Mouse (Mus musculus) embryonic facial prominence, embryonic 13.5 days (tissue): ENCODE measurements around the gene Slx1b. TPM values are rescaled to one million over a fixed set of nuclear protein-coding genes. Genes with fewer than 3 reads are reported as not detected.
A peak's percentile ranks its signal among the peaks of the same experiment; 100 is the strongest.
"Not testable (repeated sequence)": the region's sequence is repeated elsewhere in the genome, so short reads cannot be mapped to it uniquely, and the experiment has no call there.

Source experiments
- ATAC-seq: fragments of 200-750 bp; cut with Nextera tagmentation; 2 replicates; pipeline ENCODE4 v1.8.0; 2017; ENCODE audit warnings: low read depth; ENCODE audit not compliant: insufficient number of reproducible peaks, insufficient read depth, low FRiP score, low TSS enrichment
- H3K27ac ChIP-seq: fragments of 300-500 bp; sonication (generic); 2 replicates; pipeline ENCODE4 v1.5.1; 2015; ENCODE audit warnings: moderate library complexity, mild to moderate bottlenecking, inconsistent platforms
- H3K27me3 ChIP-seq: fragments of 300-500 bp; sonication (generic); 2 replicates; pipeline ENCODE4 v1.6.1; 2015; ENCODE audit warnings: mild to moderate bottlenecking, inconsistent platforms
- H3K36me3 ChIP-seq: fragments of 300-500 bp; sonication (generic); 2 replicates; pipeline ENCODE4 v1.6.1; 2015; ENCODE audit warnings: mild to moderate bottlenecking, inconsistent platforms
- H3K4me1 ChIP-seq: fragments of 300-500 bp; sonication (generic); 2 replicates; pipeline ENCODE4 v1.6.1; 2015; ENCODE audit warnings: inconsistent platforms
- H3K4me2 ChIP-seq: fragments of 300-500 bp; sonication (generic); 2 replicates; pipeline ENCODE4 v1.6.1; 2015; ENCODE audit warnings: moderate library complexity, mild to moderate bottlenecking, inconsistent platforms
- H3K4me3 ChIP-seq: fragments of 300-500 bp; sonication (generic); 2 replicates; pipeline ENCODE4 v1.5.1; 2015; ENCODE audit warnings: mild to moderate bottlenecking, inconsistent platforms
- H3K9ac ChIP-seq: fragments of 300-500 bp; sonication (generic); 2 replicates; pipeline ENCODE4 v1.6.1; 2015; ENCODE audit warnings: mild to moderate bottlenecking, inconsistent platforms
- H3K9me3 ChIP-seq: fragments of 300-500 bp; sonication (generic); 2 replicates; pipeline ENCODE4 v1.6.1; 2016; ENCODE audit warnings: inconsistent platforms
- WGBS: fragments of 180-500 bp; shearing (Covaris S2); methylation state at CpG from one replicate; pipeline ENCODE4 v1.1.7; 2015; ENCODE audit warnings: mixed read lengths; 5-methylcytosine and 5-hydroxymethylcytosine counted together
- polyA plus RNA-seq: library from polyadenylated mRNA; unstranded; fragments of >200 nt; fragmentation: Nextera tagmentation; extraction: Ambion mirVana; gene quantifications from 2 replicates; pipeline ENCODE4 v1.2.1, GENCODE M21; 2015

Gene Slx1b
- polyA plus RNA-seq, 1 experiment from 2014 or later: 15.0 TPM

GRCm38 (mm10) chr7:126648486-126648885 lies 47.1 kb downstream of the Slx1b start:
- Histone ChIP-seq H3K36me3 (no peaks in the 10 kb centered on the region), H3K4me2 (peak overlapping the region; percentile 79), H3K4me3 (peak overlapping the region; percentile 61), H3K4me1 (peaks cover 7% of the 10 kb centered on the region), H3K27ac (no peak overlapping the region), H3K9ac (no peak overlapping the region), H3K27me3 (no peaks in the 10 kb centered on the region), H3K9me3 (no peaks in the 10 kb centered on the region)
- ATAC-seq: no peak
- 84% methylated on average over 4 of the region's 4 CpGs for WGBS

- 44% methylated on average over 5 of the region's 5 CpGs for WGBS
- no peaks in the 10 kb centered on the region for H3K9me3 ChIP-seq
- H3K27me3 ChIP-seq: no peaks in the 10 kb centered on the region
- no peak overlapping the region for H3K9ac ChIP-seq
- peaks cover 7% of the 10 kb centered on the region for H3K4me1 ChIP-seq
- H3K36me3 ChIP-seq: no peaks in the 10 kb centered on the region
- H3K4me3 ChIP-seq: no peak overlapping the region
- ATAC-seq: no peak
- H3K27ac ChIP-seq: no peak overlapping the region
- no peak overlapping the region for H3K4me2 ChIP-seq
Observed at GRCm38 (mm10) chr7:126645708-126646107, 49.9 kb downstream of the Slx1b start.

GRCm38 (mm10) chr7:126644914-126645313 lies 50.7 kb downstream of the Slx1b start:
- no peaks in the 10 kb centered on the region for H3K9me3 ChIP-seq
- peaks cover 2% of the 10 kb centered on the region for H3K4me1 ChIP-seq
- no peak overlapping the region for H3K4me2 ChIP-seq
- H3K27me3 ChIP-seq: no peaks in the 10 kb centered on the region
- H3K36me3 ChIP-seq: no peaks in the 10 kb centered on the region
- no peak overlapping the region for H3K27ac ChIP-seq
- no peak overlapping the region for H3K4me3 ChIP-seq
- ATAC-seq: no peak
- H3K9ac ChIP-seq: no peak overlapping the region

GRCm38 (mm10) chr7:126644345-126644744 lies 51.2 kb downstream of the Slx1b start:
- no peak overlapping the region for H3K4me3 ChIP-seq
- H3K27me3 ChIP-seq: no peaks in the 10 kb centered on the region
- H3K4me1 ChIP-seq: no peaks in the 10 kb centered on the region; the same call in 1 of the 2 replicates
- no peak overlapping the region for H3K27ac ChIP-seq
- 63% methylated on average over 3 of the region's 3 CpGs for whole genome bisulfite sequencing
- ATAC-seq: no peak
- H3K4me2 ChIP-seq: no peak overlapping the region
- no peak overlapping the region for H3K9ac ChIP-seq
- H3K9me3 ChIP-seq: no peaks in the 10 kb centered on the region
- no peaks in the 10 kb centered on the region for H3K36me3 ChIP-seq

- not testable (repeated sequence) for H3K4me2 ChIP-seq, H3K27ac ChIP-seq, H3K9me3 ChIP-seq, H3K36me3 ChIP-seq, H3K27me3 ChIP-seq, H3K4me3 ChIP-seq, H3K9ac ChIP-seq, H3K4me1 ChIP-seq, ATAC-seq
- WGBS: 69% methylated on average over 3 of the region's 3 CpGs
Observed at GRCm38 (mm10) chr7:126643244-126643617, 52.4 kb downstream of the Slx1b start.

- no peak overlapping the region for H3K4me2 ChIP-seq
- no peak for ATAC-seq
- H3K27ac ChIP-seq: no peak overlapping the region
- no peaks in the 10 kb centered on the region for H3K9me3 ChIP-seq
- H3K27me3 ChIP-seq: no peaks in the 10 kb centered on the region
- WGBS: 69% methylated on average over 5 of the region's 5 CpGs
- H3K9ac ChIP-seq: no peak overlapping the region
- H3K36me3 ChIP-seq: no peaks in the 10 kb centered on the region
- H3K4me3 ChIP-seq: no peak overlapping the region
- H3K4me1 ChIP-seq: no peaks in the 10 kb centered on the region
Observed at GRCm38 (mm10) chr7:126642545-126643243, 52.9 kb downstream of the Slx1b start.

Other genes starting within 250 kb of the Slx1b start
- 7.9 and 11.5 TPM in 2 replicates for gene Atp2a1, start 232.7 kb downstream of the Slx1b start, polyA plus RNA-seq
- gene Sh2b1, start 220.4 kb downstream of the Slx1b start, polyA plus RNA-seq: 53.4 and 57.8 TPM in 2 replicates
- 129 and 131 TPM in 2 replicates for gene Tufm, start 208.4 kb downstream of the Slx1b start, polyA plus RNA-seq
- 54.0 and 56.8 TPM in 2 replicates for gene Atxn2l, start 192.3 kb downstream of the Slx1b start, polyA plus RNA-seq
- gene Eif3c, start 129.4 kb downstream of the Slx1b start, polyA plus RNA-seq: 199 and 205 TPM in 2 replicates
- gene Apobr, start 110.8 kb downstream of the Slx1b start, polyA plus RNA-seq: 0.59 and 0.65 TPM in 2 replicates
- 34.0 and 37.9 TPM in 2 replicates for gene Cln3, start 110.0 kb downstream of the Slx1b start, polyA plus RNA-seq
- not detected in 2 replicates for gene Il27, start 100.8 kb downstream of the Slx1b start, polyA plus RNA-seq
- gene Nupr1, start 64.9 kb downstream of the Slx1b start, polyA plus RNA-seq: 5.5 and 6.1 TPM in 2 replicates
- 48.9 and 62.9 TPM in 2 replicates for gene Sgf29, start 46.5 kb downstream of the Slx1b start, polyA plus RNA-seq
- gene Sult1a1, start 19.4 kb downstream of the Slx1b start, polyA plus RNA-seq: 4.3 and 4.4 TPM in 2 replicates
- 105 and 139 TPM in 2 replicates for gene Bola2, start 383 bp downstream of the Slx1b start, polyA plus RNA-seq
- 33.3 and 35.8 TPM in 2 replicates for gene Coro1a, start 12.0 kb upstream of the Slx1b start, polyA plus RNA-seq
- 56.7 and 56.9 TPM in 2 replicates for gene Mapk3, start 63.8 kb upstream of the Slx1b start, polyA plus RNA-seq
- 1.6 and 3.1 TPM in 2 replicates for gene Gdpd3, start 70.5 kb upstream of the Slx1b start, polyA plus RNA-seq
- gene Ypel3, start 81.2 kb upstream of the Slx1b start, polyA plus RNA-seq: 104 and 112 TPM in 2 replicates
- gene Tbx6, start 85.7 kb upstream of the Slx1b start, polyA plus RNA-seq: 0.27 and 0.59 TPM in 2 replicates
- gene Ppp4c, start 96.7 kb upstream of the Slx1b start, polyA plus RNA-seq: 300 and 311 TPM in 2 replicates
- 0.45 and 0.70 TPM in 2 replicates for gene Fam57b, start 101.9 kb upstream of the Slx1b start, polyA plus RNA-seq
- gene 4930451I11Rik, start 135.9 kb upstream of the Slx1b start, polyA plus RNA-seq: not detected in 2 replicates
- gene Doc2a, start 151.6 kb upstream of the Slx1b start, polyA plus RNA-seq: 1.6 and 1.9 TPM in 2 replicates
- 37.5 and 43.0 TPM in 2 replicates for gene Hirip3, start 166.2 kb upstream of the Slx1b start, polyA plus RNA-seq
- gene Ino80e, start 166.6 kb upstream of the Slx1b start, polyA plus RNA-seq: 84.1 and 108 TPM in 2 replicates
- gene Taok2, start 188.9 kb upstream of the Slx1b start, polyA plus RNA-seq: 53.4 and 53.6 TPM in 2 replicates
- 28.3 and 28.6 TPM in 2 replicates for gene Tmem219, start 227.1 kb upstream of the Slx1b start, polyA plus RNA-seq
- 17.8 and 19.8 TPM in 2 replicates for gene Kctd13, start 233.1 kb upstream of the Slx1b start, polyA plus RNA-seq